Mouse (Mus musculus) neural tube, embryonic 11.5 days (tissue): Measurements from ENCODE around the gene Gm5662. TPM values are rescaled to one million over a fixed set of nuclear protein-coding genes. Genes with fewer than 3 reads are reported as not detected.
"Not testable (repeated sequence)": the region's sequence is repeated elsewhere in the genome, so short reads cannot be mapped to it uniquely, and the experiment has no call there.

Experiments
- ATAC-seq: fragments of 200-750 bp; cut with Nextera tagmentation; 2 replicates; pipeline ENCODE4 v1.8.0; 2017; ENCODE audit warnings: moderate number of reproducible peaks, mild to moderate bottlenecking, moderate TSS enrichment, moderate library complexity; ENCODE audit not compliant: insufficient read depth, low FRiP score, low TSS enrichment
- DNase-seq: peaks from one replicate; pipeline ENCODE4 v3.0.0-alpha.2; 2015; ENCODE audit warnings: low spot score
- H3K27ac ChIP-seq: fragments of 300-500 bp; sonication (generic); 2 replicates; pipeline ENCODE4 v1.5.1; 2014; ENCODE audit warnings: low read depth, mild to moderate bottlenecking, low read length
- H3K27me3 ChIP-seq: fragments of 300-500 bp; sonication (generic); 2 replicates; pipeline ENCODE4 v1.6.1; 2014; ENCODE audit warnings: mild to moderate bottlenecking, low read length, mixed read lengths; ENCODE audit not compliant: control insufficient read depth, insufficient read depth
- H3K36me3 ChIP-seq: fragments of 300-500 bp; sonication (generic); 2 replicates; pipeline ENCODE4 v1.6.1; 2014; ENCODE audit warnings: mild to moderate bottlenecking, low read length, moderate library complexity, mixed read lengths; ENCODE audit not compliant: control insufficient read depth, insufficient read depth
- H3K4me1 ChIP-seq: fragments of 300-500 bp; sonication (generic); 2 replicates; pipeline ENCODE4 v1.6.1; 2014; ENCODE audit warnings: low read length, mixed read lengths; ENCODE audit not compliant: control insufficient read depth, insufficient read depth
- H3K4me2 ChIP-seq: fragments of 300-500 bp; sonication (generic); 2 replicates; pipeline ENCODE4 v1.6.1; 2014; ENCODE audit warnings: low read depth, mild to moderate bottlenecking, moderate library complexity
- H3K4me3 ChIP-seq: fragments of 300-500 bp; sonication (generic); 2 replicates; pipeline ENCODE4 v1.5.1; 2014; ENCODE audit warnings: low read depth, low read length
- H3K9ac ChIP-seq: fragments of 300-500 bp; sonication (generic); 2 replicates; pipeline ENCODE4 v1.6.1; 2014; ENCODE audit warnings: mild to moderate bottlenecking, low read length
- H3K9me3 ChIP-seq: fragments of 300-500 bp; sonication (generic); 2 replicates; pipeline ENCODE4 v1.6.1; 2016; ENCODE audit warnings: low read length; ENCODE audit not compliant: control insufficient read depth
- WGBS: fragments of 180-500 bp; shearing (Covaris S2); extraction: QIAGEN DNeasy Blood & Tissue Kit; methylation state at CpG from one replicate; pipeline ENCODE4 v1.1.7; 2014; 5-methylcytosine and 5-hydroxymethylcytosine counted together
- polyA plus RNA-seq: library from polyadenylated mRNA; unstranded; fragments of >200 nt; fragmentation: Nextera tagmentation; extraction: Ambion mirVana; gene quantifications from 2 replicates; pipeline ENCODE4 v1.2.1, GENCODE M21; 2014

Gm5662 gene
- not detected in 2 replicates for polyA plus RNA-seq

- H3K36me3 ChIP-seq, H3K4me3 ChIP-seq, DNase-seq, H3K9ac ChIP-seq, H3K4me1 ChIP-seq, H3K9me3 ChIP-seq, H3K27ac ChIP-seq, ATAC-seq, H3K4me2 ChIP-seq, H3K27me3 ChIP-seq: not testable (repeated sequence)
- WGBS = 79% methylated on average over 5 of the region's 5 CpGs
Observed at GRCm38 (mm10) chr12:88274400-88274799, at the start of gene Gm5662. Gene Gm5662 (minus strand): TSS chr12:88274500.

GRCm38 (mm10) chr12:88323926-88324325 is 49.6 kb upstream of the Gm5662 start, which contains the start of gene Gm5039:
Gene Gm5039 (minus strand): TSS chr12:88324026.
- not testable (repeated sequence) for H3K4me1 ChIP-seq, ATAC-seq, H3K4me3 ChIP-seq, H3K27ac ChIP-seq, H3K36me3 ChIP-seq, DNase-seq, H3K9ac ChIP-seq, H3K9me3 ChIP-seq, H3K27me3 ChIP-seq, H3K4me2 ChIP-seq
- 98% methylated on average over 2 of the region's 2 CpGs for WGBS

DNA sequence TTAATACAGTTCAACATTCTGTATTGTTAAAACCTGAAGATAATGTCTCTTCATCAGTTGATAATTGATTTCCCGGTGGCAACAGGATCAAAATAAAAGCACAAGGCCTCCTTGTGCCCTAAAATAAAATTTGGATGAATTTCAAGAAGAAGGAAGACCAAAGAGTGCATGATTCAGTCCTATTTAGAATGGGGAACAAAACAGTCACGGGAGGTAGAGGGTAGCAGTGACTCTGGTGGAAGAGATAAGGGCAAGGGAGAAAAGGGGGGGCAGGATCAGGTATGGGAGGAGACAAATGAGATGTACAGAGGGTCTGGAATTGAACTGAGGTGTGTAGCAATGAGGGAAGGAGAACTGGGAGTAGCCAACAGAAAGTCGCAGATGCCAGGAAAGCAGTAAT is 40.3 kb upstream of the Gm5662 start:
- ATAC-seq = no peak
- Histone ChIP-seq H3K4me2 (no peak overlapping the region), H3K4me3 (no peak overlapping the region)

DNA sequence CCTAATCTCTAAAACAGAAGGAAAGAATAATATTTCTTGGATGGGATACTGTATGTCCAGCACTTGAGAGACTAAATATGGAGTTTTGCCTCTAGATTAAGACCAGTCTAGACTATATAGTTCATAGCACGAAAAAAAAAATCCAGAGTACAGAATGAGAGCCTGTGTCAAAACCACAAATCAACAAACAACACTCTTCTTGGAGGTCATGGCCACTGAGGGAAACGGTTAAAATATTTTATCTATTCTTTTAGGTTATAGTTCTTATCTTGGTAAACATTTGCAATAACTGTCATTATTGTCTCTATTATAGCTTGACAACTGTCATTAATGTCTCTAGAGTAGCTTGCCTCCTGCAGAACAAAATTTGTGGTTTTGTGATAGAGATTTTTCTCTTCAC is 22.9 kb upstream of the Gm5662 start:
- H3K4me3 ChIP-seq, H3K4me2 ChIP-seq, H3K36me3 ChIP-seq, H3K27me3 ChIP-seq, H3K27ac ChIP-seq, H3K9ac ChIP-seq, DNase-seq, H3K4me1 ChIP-seq, H3K9me3 ChIP-seq, ATAC-seq: not testable (repeated sequence)
- WGBS = 79% methylated on average over 2 of the region's 2 CpGs

More for the DNA sequence above, 40.3 kb upstream of the Gm5662 start:
- Histone ChIP-seq H3K27ac (no peak overlapping the region), H3K9ac (no peak overlapping the region), H3K27me3 (no peaks in the 10 kb centered on the region), H3K4me1 (no peaks in the 10 kb centered on the region), H3K9me3 (no peaks in the 10 kb centered on the region), H3K36me3 (no peaks in the 10 kb centered on the region)
- WGBS = 91% methylated on average over 3 of the region's 3 CpGs
- no peak for DNase-seq

GRCm38 (mm10) chr12:88293082-88293481 is 18.8 kb upstream of the Gm5662 start:
- not testable (repeated sequence) for H3K27ac ChIP-seq, DNase-seq, H3K4me1 ChIP-seq, H3K9me3 ChIP-seq, ATAC-seq, H3K9ac ChIP-seq, H3K4me3 ChIP-seq, H3K27me3 ChIP-seq, H3K36me3 ChIP-seq, H3K4me2 ChIP-seq
- WGBS = 75% methylated on average over 4 of the region's 4 CpGs

GRCm38 (mm10) chr12:88285224-88285623 is 10.9 kb upstream of the Gm5662 start:
- WGBS = 85% methylated on average over 4 of the region's 5 CpGs
- not testable (repeated sequence) for H3K4me2 ChIP-seq, H3K36me3 ChIP-seq, DNase-seq, ATAC-seq, H3K4me1 ChIP-seq, H3K27me3 ChIP-seq, H3K4me3 ChIP-seq, H3K27ac ChIP-seq, H3K9me3 ChIP-seq, H3K9ac ChIP-seq

DNA sequence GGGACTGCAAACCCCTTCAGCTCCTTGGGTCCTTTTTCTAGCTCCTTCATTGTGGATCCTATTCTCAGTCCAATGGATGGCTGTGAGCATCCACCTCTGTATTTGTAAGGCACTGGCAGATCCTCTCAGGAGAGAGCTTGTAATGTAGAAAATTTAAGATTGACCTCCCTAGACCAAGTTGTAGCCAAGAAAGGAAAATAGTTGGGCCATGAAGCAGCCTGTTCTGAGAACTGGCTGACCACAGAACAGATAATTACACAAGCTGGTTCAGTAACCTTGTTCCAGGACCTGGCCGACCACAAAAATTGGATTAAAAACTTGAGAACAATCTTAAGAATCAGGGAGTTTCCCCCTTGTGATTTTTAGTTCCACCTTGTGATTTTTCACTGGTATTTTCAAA is 17.1 kb downstream of the Gm5662 start:
- H3K4me3 ChIP-seq = no peak overlapping the region
- no peak overlapping the region for H3K27ac ChIP-seq
- H3K36me3 ChIP-seq = no peaks in the 10 kb centered on the region
- DNase-seq (no peak), ATAC-seq (no peak)
- no peaks in the 10 kb centered on the region for H3K27me3 ChIP-seq
- no peaks in the 10 kb centered on the region for H3K4me1 ChIP-seq
- WGBS = 58% methylated on average over 1 of the region's 1 CpGs
- H3K9me3 ChIP-seq = peaks cover 4% of the 10 kb centered on the region
- no peak overlapping the region for H3K4me2 ChIP-seq
- H3K9ac ChIP-seq = no peak overlapping the region

DNA sequence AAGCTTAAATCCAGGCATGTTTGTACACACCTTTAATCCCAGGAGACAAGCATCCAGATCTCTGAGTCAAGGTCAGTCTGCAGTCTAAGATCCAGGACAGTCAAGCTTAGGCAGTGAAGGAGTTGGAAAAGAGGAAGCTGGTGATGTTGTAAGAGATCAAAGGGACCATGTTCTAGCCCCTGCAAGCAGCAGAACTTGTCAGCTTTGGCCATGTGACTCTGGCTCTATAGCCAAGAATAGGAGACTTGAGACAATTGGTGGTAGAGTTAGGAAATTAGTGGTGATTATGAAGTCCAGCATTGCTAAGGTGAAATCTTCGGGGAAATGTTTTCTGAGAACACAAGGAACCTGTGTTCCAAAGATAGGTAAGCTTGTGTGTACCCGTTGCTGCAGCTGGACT is 18.4 kb downstream of the Gm5662 start:
- H3K4me1 ChIP-seq, H3K36me3 ChIP-seq, H3K4me2 ChIP-seq, H3K27ac ChIP-seq, DNase-seq, H3K4me3 ChIP-seq, ATAC-seq, H3K9ac ChIP-seq, H3K27me3 ChIP-seq, H3K9me3 ChIP-seq: not testable (repeated sequence)
- 70% methylated on average over 2 of the region's 2 CpGs for WGBS

GRCm38 (mm10) chr12:88250000-88250399 is 24.3 kb downstream of the Gm5662 start, which contains the start of gene Gm8332:
Gene Gm8332 (minus strand): TSS chr12:88250100.
- H3K27ac ChIP-seq, H3K9ac ChIP-seq, H3K4me3 ChIP-seq, H3K36me3 ChIP-seq, ATAC-seq, H3K9me3 ChIP-seq, H3K4me2 ChIP-seq, H3K4me1 ChIP-seq, H3K27me3 ChIP-seq, DNase-seq: not testable (repeated sequence)
- WGBS = no CpG with 5 or more reads among the region's 2 CpGs
